Mouse (Mus musculus) neutrophil, adult 5-6 weeks (primary cell): Measurements from ENCODE around the gene Kifc5b. TPM values are rescaled to one million over a fixed set of nuclear protein-coding genes. Genes with fewer than 3 reads are reported as not detected.
"Not testable (repeated sequence)": the region's sequence is repeated elsewhere in the genome, so short reads cannot be mapped to it uniquely, and the experiment has no call there.

Source experiments
- ATAC-seq: fragments of 151-379, 151-347 bp; 2 replicates; pipeline ENCODE4 v1.8.0; 2017; ENCODE audit warnings: mild to moderate bottlenecking, moderate TSS enrichment; ENCODE audit not compliant: insufficient number of reproducible peaks, poor library complexity, low FRiP score, severe bottlenecking; ENCODE audit errors: extremely low read depth
- total RNA-seq: library from RNA; stranded (forward); fragments of 200-1000 nt; gene quantifications from 2 replicates; pipeline ENCODE4 v1.2.3, GENCODE M21; 2017

Kifc5b gene
- total RNA-seq: 2.2 and 6.8 TPM in 2 replicates

DNA sequence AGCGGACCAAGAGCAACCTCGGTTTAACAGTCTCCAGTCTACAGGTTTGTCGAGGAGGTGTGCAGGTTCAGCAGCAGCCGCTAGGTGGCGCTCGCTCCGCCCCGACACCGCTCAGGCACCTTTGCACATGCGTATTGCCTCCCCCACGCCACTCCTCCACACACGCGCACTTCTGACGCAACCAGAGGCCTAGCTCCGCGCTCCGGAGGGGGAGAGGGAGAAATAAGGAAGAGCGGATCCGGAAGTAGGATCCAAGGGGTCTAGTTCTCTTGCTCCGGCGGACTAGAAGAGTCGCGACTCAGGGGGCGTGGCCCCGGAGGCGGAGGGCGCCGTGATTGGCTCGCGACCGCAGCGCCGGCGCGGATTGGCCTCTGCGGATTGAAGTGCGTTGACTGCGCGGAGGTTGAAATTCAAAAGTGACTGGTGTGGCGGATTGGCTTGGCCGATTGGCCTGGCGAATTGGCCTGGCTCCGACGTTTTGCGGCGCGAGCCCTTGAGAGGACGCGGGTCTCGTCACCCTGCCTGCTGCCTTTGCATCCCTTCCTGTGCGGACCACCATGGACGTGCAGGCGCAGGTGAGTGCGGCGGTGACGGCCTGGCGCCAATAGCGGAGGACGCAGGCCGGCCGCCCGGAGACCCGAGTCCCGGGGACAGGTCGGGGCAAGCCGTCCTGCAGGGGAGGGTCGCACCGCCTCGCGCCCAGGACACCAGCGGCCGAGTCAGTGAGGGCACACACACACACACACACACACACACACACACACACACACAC lies at the start of gene Kifc5b:
Kifc5b (plus strand) TSS at position 381 of the 772 bp plus-strand sequence.
- peak; percentile 98 for ATAC-seq

DNA sequence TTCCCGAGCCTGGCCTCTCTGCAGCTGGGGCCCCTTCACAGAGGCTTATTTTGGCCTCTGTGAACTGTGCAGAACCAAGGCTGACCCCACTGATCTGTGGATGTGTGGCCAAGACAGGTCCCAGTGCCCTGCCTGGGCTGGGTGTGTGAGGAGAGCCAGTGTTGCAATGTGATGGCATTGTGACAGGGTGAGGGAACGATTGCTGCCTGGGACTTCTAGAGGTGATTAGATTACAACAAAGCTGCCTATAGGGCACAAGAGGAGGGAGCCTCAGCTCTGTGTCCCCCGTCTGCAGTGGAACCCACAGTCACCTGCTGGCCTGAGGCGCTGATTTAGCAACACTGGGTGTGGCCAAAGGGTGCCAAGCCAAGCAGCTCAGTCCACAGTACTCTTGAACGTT lies 48.1 kb upstream of the Kifc5b start:
- ATAC-seq: no peak

DNA sequence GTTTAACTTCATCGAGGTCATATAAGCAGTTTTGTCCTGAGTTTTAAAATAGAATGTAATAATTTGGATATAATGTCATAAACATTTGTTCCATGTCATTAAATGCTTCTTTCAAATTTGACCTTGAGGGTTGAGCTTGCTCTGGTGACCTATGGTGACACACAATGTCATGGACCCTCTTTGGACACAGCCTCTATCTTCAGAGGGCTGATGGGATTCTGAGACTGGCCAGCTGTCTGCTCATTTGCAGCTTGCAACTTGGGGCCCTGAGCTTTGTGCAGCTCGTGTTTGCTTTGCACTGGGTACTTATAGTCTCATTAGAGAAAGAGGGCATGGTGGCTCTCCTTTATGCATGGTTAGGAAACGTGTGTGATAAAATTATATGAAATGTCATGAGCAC lies 44.0 kb upstream of the Kifc5b start:
- no peak for ATAC-seq

DNA sequence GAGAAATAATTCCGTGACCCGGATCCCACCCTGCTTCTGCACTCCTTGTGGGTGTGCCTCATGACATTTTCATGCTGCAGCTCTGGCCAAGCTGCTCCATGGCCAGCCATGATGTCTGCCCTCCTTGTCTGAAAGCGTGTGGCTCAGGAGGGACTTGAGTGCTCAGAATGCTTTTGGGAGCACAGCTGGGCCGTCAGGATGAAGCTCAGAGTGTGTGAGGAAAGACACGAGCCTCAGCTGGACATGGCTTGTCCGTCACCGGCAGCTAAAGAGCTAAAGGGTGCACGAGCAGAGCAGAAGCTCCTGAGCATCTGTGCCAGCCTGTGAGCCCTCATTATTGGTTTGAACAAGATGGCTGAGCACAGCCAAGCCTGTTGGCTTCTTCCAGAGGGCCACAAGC lies 43.4 kb upstream of the Kifc5b start:
- no peak for ATAC-seq

DNA sequence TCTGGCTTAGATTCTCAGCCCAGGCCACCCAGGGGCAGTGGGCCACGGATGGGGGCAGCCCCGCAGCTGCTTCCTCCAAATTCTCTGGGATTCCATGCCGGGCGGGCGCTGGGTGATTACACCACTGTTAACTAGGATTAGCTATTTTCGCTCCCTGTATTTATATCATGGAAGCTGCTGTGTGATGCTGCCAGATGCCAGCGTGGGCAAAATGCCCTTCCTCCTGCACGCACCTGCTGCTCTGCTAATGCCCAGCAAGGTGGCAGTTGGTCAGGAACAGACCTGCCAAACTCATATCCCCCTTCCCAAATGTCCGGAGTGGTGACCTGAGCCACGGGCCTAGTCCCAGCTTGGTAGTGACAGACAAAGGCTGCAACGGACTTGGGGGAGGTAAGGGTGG lies 42.3 kb upstream of the Kifc5b start:
- ATAC-seq: no peak

DNA sequence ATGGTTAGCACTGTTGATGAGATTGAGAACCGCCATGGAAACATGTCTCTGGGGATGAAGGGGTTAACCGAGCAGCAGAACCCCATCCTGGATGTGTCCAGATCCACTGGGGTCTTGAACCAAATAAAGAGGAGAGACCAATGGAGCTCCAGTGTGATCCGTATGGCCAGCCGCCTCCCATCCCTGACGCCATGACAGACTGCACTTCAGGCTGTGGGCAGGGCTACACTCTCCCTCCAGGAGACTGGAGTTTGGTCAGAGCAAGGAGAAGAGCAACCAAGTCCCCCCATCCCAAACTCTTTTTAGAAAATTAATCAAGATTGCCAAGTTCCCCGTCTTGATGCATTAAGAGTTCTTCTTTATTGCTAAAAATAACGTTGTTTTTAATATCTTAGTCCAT lies 39.0 kb upstream of the Kifc5b start:
- no peak for ATAC-seq

DNA sequence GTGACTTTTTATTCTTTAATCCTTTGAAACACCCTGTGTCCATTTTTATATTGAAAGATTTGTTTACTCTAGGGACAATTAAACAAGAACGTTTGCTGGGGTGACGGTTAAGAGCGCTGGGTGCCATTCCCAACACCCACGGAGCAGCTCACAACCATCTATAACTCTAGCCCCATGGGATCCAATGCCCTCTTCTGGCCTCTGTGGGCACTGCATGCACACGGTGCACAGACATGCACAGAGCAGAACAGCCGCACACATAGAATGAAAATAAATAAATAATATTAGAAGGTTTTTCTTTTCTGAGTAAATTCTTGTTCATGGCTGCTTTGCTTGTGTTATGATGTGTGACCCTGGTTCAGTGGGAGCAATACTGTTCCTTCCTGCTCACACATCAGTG lies 37.7 kb upstream of the Kifc5b start:
- no peak for ATAC-seq

DNA sequence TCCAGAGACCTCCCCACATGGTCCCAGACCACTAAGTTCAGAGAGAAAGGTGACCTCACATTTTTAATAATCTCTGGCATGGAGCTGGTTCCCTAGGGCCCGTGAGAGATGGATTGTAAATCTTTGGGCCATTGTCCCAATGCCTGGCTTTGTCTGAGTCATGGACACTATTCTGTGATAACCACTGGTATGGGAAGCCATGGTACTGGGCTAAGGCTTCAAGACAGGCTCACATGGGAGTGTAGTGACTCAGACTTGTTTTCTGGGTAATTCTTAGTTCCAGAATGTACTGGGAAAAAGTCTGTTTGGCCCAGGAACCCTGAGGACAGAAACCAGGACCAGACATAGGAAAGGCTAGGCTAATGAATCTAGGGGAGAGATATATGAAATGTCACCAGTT lies 34.2 kb upstream of the Kifc5b start:
- ATAC-seq: no peak

DNA sequence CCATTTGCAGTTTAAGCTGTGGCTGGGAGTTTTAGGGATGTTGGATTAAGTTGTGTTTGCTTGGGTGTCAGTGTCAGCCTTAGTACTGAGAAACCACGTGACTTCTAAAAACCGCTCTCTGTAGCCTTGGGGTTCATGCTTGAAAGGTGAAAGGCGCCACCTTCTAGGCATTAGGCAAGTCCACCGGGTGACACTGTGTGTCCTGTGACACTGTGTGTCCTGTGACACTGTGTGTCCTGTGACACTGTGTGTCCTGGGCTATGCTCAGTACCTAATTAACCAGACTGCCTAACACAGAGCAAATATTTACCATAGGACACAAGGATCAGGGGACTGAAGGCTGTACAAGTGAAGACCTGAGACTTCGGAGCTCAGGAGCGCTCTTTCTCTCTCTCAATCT lies 33.3 kb upstream of the Kifc5b start:
- no peak for ATAC-seq

DNA sequence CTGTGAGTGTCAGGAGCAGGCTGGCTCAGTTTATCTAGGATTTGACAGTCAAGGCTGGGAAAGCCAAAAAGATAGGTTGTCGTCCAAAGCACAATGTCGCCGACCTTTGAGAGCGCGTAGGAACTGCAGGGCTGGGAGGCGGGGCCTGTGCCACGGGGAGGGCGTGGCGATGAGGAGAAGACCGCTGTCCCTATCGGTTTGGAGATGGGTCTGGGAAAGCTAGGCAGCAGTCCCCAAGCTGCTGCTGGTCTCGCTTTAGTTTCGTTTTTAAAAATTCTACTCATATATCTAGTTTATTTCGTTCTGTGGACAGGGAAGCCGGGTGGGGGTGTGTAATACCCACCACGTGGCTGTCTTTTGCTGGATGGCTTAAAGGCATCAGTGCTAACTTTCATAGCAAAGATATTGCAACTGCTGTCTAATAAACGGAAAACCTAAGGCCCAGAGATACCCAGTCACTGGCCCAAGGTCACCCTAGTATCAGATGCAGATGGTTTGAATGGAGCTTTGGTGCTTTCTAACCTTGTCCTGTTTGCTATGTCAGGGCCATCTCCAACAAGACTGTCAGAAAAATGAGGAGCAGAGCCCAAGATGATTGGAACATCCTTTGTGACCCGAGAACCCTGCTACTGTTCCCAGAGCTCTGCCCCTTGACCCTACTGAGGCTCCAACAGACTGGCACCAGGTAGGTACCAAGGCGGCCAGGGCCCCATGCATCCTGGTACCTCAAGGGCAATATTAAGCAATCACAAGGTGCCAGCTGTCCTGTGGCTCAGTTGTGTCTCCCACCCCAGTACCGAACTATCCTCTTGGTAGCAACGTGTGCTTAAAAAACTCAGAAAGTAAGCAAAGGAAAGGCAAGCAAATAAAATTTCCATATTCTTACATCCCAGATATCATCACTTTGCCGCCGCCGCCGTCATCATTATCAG lies 31.6 kb upstream of the Kifc5b start:
- ATAC-seq: peak; percentile 61

DNA sequence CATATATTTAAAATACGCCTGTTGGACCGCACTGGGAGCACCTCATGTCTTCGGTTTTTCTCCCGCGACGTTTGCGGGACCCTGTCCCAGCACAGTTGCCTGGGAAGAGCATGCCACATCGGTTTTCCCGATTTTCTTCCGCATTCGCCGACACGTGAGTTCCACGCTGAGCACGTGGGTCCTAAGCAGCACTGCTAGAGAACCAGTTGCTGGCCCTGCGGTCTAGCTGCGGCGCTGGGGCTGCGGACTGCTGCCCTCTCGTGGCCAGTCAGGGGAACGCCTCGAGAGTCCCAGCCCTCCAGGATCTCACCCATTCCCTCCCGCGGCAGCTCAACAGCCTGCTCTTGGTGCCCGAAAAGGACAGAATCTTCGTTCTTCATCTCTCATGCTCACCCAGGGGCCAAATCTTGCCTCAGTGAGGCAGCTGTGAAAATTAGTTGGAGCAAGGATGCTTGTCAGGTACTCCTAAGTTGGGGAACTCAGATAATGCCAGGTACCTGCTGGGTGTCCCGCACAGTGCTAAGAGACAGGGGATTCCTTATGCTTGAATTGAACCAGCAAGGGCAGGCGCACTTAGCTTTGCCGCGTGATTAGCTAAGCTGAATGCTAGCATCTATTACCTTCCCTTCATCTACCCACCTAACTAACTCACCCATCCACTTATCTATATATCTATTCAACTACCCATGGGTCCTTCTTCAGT lies 30.7 kb upstream of the Kifc5b start:
- peak; percentile 77 for ATAC-seq

DNA sequence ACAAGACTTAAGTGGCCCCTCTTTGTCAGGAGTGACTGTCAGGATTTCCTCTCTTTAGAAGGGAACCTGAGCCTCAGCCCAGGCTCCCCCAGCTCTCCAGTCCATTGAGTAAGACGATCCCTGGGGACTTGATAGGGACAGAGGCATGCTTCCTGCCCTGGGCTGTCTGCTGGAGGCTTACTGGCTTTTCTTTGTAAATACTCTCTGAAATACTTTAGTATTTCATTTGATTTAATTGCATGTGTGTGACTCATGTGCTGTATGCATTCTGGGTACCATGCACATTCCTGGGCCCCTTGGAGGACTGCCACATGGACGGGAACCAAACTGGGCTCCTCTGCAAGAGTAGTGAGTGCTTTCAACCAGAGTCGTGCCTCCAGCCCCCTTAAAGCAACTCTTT lies 29.0 kb upstream of the Kifc5b start:
- no peak for ATAC-seq

DNA sequence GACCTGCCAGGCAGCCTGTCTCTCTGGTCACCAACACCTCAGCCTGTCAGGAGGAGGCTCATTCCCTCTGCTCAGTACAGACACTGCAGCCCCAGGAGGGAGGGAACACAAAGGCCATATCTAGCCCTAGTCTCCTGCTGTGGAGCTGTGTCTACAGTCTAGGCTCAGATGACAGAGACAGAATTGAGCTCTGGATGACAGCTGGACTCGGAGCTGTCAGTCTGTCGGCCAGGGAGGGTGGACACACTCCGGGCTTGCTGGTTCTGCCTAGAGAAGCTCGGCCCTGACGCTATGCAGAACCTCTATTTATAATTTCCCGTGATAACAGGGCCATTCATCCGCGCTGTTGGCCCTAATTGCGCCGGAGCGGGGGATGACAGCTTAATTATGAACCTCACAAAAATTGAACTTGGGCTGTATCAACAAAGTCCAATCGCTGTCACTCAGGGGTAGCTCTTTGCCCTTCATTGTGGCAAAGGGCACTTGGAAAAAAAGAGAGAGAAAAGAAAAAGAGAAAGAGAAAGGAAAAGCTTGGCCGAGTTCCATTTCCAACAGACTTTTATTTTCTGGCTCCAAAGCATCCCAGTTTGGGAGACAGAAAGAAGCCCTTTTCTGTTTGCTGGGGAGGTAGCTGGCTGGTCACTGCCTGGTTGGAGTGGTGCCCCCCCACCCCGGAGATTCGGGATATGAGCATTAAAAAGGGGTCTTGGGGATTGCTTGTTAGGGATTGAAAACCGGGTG lies 24.1 kb upstream of the Kifc5b start:
- ATAC-seq: no peak

DNA sequence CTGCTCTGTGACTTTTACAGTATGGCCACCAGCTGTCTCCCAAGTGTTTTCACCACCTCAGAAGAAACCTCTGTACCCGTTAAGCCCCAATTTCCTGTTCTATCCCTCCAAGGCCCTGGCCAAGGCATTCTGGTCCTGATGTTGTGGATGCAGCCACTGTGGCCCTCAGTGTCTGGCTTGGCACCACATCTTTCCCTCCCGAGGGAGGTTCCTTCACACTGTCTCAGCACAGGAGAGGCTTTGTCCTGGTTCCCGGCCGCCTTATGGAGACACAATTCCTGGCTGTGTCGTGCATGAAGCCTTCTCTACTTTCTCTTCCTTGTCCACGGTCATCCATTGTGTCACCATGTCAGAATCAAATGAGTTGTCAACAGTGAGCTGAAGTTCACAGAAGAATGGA lies 23.4 kb upstream of the Kifc5b start:
- no peak for ATAC-seq

DNA sequence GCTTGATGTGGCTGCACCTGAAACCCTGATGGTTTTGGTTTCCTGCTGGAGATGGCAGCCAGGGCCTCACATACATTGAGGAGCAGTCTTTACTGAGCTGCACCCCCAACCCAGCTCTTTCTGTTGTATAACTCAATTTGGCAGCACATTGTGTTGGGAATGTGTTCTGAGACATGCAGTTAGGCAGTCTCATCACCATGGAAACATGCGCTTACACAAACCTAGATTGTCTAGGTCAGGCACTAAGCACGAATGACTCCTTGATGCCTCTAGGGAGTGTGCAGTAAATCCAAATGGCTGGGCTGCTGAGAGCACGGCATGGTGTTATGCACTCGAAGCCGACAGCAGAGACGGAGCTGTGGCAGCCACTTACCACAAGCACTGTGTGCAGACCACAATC lies 22.5 kb upstream of the Kifc5b start:
- ATAC-seq: no peak

DNA sequence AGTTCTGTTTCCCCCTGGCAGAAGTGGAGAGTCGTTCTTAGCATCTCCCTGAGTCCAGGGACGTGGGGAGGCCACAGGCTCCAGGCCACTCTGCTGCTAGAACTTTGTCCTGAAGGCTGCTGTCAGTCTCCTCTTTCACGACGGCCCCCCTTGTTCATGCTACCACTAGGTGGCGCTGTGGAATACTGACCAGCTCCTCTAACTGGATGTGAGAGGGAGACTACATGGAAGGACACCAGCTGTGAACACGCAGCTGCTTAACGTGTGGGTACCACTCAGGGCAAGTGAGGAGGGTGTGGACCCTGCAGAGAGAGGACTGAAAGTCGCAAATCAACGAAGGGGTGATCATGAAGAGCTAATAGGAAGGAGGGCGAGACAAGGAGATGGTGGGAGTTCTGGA lies 21.3 kb upstream of the Kifc5b start:
- ATAC-seq: peak; percentile 68; the same call in 1 of the 2 replicates

DNA sequence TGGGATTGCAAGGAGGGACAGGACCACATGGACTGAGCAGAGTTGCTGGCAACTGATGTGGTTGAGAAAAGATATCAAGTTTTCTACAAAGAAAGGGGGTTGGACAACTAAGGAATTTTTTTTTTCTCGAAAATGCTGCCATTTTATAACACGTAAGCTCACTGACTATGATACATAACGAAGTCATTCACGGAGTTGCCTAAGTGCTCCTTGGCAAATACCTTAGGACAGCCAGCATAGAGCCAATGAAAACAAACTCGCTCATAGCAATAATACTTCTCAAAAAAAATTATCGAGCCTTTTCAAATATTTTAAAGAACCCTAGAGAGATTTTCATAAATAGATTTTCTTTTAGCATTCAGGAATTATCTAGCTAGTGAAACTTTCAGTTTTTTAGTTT lies 16.0 kb upstream of the Kifc5b start:
- no peak for ATAC-seq

DNA sequence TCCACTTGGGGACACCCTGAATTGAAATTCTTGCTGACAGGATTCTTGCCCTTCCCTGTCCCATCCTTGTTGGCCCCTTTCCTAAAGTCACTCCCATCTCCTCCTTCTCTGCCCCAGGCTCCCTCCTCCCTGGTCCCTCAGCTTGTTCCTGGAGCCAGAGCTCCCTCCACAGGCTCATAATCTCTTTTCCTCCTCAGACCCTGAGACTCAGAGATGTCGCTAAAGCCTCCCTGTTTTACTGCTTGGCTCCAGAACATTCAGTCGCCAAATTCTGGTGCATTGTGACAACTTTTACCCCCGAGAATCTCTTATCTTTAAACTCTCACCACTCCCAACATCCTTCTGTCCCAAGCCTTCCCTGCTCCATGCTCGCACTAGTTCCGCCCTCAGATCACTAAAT lies 12.6 kb upstream of the Kifc5b start:
- no peak for ATAC-seq

DNA sequence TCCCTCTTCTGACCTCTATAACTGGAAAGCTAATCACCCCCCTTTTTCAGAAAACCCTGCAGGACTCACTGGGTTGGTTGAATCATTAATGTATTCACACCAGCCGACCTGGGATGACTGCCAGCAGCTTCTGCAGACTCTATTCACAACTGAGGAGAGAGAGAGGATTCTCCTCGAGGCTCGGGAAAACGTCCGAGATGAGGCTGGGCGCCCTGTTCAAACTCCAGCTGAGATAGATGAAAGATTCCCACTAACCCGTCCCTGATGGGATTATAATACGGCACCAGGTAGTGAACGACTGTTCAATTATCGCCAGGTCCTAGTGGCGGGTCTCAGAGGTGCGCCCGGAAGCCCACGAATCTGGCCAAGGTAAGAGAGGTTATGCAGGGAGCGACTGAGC lies 9.4 kb upstream of the Kifc5b start:
- ATAC-seq: not testable (repeated sequence)
